Mouse (Mus musculus) embryo, embryonic 11 days (tissue): ENCODE results near the gene Ephb2.

ENCODE experiments used
- DNase-seq: peaks from one replicate; pipeline ENCODE4 v3.0.0-alpha.2; 2015

The Ephb2 gene

GRCm38 (mm10) chr4:136760882-136761281 is 74.9 kb downstream of the Ephb2 start:
- DNase-seq: peak; percentile 27

GRCm38 (mm10) chr4:136757096-136757495 is 78.7 kb downstream of the Ephb2 start:
- DNase-seq: peak; percentile 78

- no peak for DNase-seq
Observed at GRCm38 (mm10) chr4:136756486-136756885, 79.3 kb downstream of the Ephb2 start.

GRCm38 (mm10) chr4:136755364-136755811 is 80.4 kb downstream of the Ephb2 start:
- DNase-seq: peak; percentile 95

- DNase-seq: no peak
Observed at GRCm38 (mm10) chr4:136754256-136754655, 81.5 kb downstream of the Ephb2 start.

- no peak for DNase-seq
Observed at GRCm38 (mm10) chr4:136751355-136752020, 84.3 kb downstream of the Ephb2 start.

GRCm38 (mm10) chr4:136750578-136751338 is 85.0 kb downstream of the Ephb2 start:
- peak; percentile 74 for DNase-seq

- DNase-seq: peak; percentile 67
Observed at GRCm38 (mm10) chr4:136749851-136750577, 85.8 kb downstream of the Ephb2 start.

- DNase-seq: no peak
Observed at GRCm38 (mm10) chr4:136749431-136749830, 86.4 kb downstream of the Ephb2 start.

GRCm38 (mm10) chr4:136748842-136749392 is 86.9 kb downstream of the Ephb2 start:
- no peak for DNase-seq

GRCm38 (mm10) chr4:136746516-136746915 is 89.3 kb downstream of the Ephb2 start:
- DNase-seq: no peak

GRCm38 (mm10) chr4:136742677-136743076 is 93.1 kb downstream of the Ephb2 start:
- no peak for DNase-seq

GRCm38 (mm10) chr4:136741840-136742239 is 93.9 kb downstream of the Ephb2 start:
- no peak for DNase-seq

- no peak for DNase-seq
Observed at GRCm38 (mm10) chr4:136740963-136741362, 94.8 kb downstream of the Ephb2 start.

- DNase-seq: peak; percentile 80
Observed at GRCm38 (mm10) chr4:136739189-136739588, 96.6 kb downstream of the Ephb2 start.

GRCm38 (mm10) chr4:136738291-136738690 is 97.5 kb downstream of the Ephb2 start:
- no peak for DNase-seq

- no peak for DNase-seq
Observed at GRCm38 (mm10) chr4:136735856-136736255, 99.9 kb downstream of the Ephb2 start.

GRCm38 (mm10) chr4:136734210-136734803 is 101.5 kb downstream of the Ephb2 start:
- DNase-seq: no peak

GRCm38 (mm10) chr4:136733217-136733865 is 102.4 kb downstream of the Ephb2 start:
- DNase-seq: no peak

GRCm38 (mm10) chr4:136732536-136733121 is 103.2 kb downstream of the Ephb2 start:
- DNase-seq: no peak

- DNase-seq: no peak
Observed at GRCm38 (mm10) chr4:136731761-136732160, 104.0 kb downstream of the Ephb2 start.
